Mouse (Mus musculus): ENCODE data around the gene Pou2f3.
A peak's percentile ranks its signal among the peaks of the same experiment; 100 is the strongest.
"Not testable (repeated sequence)": the region's sequence is repeated elsewhere in the genome, so short reads cannot be mapped to it uniquely, and the experiment has no call there.

The Pou2f3 gene

GRCm38 (mm10) chr9:43155960-43156359, 54.2 kb downstream of the Pou2f3 start:
- no peak for DNase-seq (ENCODE audit: low spot score)

GRCm38 (mm10) chr9:43151779-43152178, 58.4 kb downstream of the Pou2f3 start:
- no peak for DNase-seq (ENCODE audit: low spot score)

DNA sequence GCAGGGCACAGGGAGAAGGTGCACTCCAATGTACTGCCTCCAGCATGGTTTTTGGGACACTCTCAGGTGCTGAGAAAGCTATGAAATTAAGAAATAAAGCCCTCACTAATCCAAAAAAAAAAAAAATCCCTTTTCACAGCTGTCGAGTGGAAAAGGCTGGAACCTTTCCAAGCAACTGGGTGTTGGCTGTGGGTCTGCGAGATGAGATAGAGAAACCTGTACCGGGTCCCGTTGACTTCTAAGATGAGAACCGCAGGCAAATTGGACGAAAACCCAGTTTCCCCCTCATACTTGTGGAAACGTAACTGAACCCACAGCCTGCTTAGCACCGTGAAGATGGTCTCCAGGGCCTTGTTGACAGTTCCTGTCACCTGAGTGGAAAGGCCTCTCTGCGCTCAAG, 59.2 kb downstream of the Pou2f3 start:
- DNase-seq (ENCODE audit: low spot score), result no peak

- peak; percentile 29 for DNase-seq (ENCODE audit: low spot score)
Measured at GRCm38 (mm10) chr9:43150075-43150474, 60.1 kb downstream of the Pou2f3 start.

GRCm38 (mm10) chr9:43149498-43149897, 60.7 kb downstream of the Pou2f3 start:
- no peak for DNase-seq (ENCODE audit: low spot score)

DNA sequence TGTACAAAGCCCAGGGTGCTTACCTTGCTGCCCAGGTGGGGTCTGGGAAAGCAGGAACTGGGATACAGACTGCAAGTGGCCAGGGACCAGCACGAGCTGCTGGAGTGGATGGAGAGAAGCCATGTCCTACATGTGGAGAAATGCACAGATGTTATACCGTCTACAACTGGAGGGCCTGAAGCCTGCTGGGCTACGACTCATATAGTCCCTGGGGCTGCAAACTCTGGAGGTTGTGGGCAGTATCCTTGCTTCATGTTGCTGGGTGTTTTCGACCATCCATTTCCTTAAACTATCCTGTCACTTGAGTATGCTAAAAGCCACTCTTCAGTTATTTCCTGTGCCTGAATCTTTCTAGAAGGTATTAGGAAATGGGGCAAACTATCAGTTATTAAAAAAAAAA, 65.0 kb downstream of the Pou2f3 start:
- no peak for DNase-seq (ENCODE audit: low spot score)

DNA sequence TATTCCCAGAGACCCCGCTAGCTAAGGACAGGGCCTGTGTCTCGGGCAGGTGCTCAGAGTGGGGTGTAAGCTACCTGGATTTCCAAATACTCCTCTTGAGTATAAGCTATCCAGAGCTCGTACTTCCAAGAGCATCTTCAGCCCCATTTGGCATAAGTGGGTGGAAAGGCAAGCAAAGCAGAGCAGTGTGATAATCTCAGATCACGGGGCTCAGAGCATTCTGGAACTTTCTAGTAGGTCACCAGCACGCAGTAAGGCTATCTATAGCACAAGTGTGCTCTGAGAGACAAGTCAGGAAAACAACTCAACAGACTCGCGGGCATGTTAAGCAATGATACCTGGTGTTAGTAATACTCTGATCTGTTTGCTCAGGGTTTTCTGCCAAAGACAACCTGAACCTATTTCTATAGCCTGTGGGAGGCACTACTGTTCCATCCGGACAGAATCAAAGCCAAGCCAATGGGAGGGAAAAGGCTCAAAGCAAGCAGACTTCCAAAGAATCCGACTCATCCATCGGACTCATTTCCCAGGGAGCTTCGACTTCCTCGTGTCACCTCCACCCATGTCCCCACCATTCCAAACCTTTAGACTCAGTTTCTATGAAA, 65.9 kb downstream of the Pou2f3 start:
- DNase-seq (ENCODE audit: low spot score), result no peak

DNA sequence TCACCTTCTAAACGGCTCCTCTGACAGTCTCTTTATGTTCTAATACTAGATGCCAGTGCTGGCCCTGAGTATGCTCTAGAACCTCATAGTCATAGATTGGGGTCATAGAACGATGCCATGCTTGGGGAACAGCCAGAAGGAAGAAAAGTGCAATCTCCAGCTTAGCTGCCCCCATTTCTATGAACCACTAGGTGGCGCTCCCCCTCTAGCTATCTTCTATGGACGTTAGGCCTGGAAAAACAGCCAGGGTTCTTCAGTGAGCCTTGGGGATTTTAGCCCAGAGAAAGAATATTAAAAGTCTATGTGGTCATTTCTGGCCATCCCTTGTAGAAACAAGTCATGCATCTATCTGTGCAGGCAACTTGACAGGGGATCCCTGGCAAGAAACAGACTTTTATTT, 68.3 kb downstream of the Pou2f3 start:
- peak; percentile 56 for DNase-seq (ENCODE audit: low spot score)

GRCm38 (mm10) chr9:43133525-43133924, 76.6 kb downstream of the Pou2f3 start:
- no peak for DNase-seq (ENCODE audit: low spot score)

- no peak for DNase-seq (ENCODE audit: low spot score)
Measured at GRCm38 (mm10) chr9:43132380-43132779, 77.8 kb downstream of the Pou2f3 start.

GRCm38 (mm10) chr9:43131940-43132339, 78.2 kb downstream of the Pou2f3 start:
- DNase-seq (ENCODE audit: low spot score), result no peak

DNA sequence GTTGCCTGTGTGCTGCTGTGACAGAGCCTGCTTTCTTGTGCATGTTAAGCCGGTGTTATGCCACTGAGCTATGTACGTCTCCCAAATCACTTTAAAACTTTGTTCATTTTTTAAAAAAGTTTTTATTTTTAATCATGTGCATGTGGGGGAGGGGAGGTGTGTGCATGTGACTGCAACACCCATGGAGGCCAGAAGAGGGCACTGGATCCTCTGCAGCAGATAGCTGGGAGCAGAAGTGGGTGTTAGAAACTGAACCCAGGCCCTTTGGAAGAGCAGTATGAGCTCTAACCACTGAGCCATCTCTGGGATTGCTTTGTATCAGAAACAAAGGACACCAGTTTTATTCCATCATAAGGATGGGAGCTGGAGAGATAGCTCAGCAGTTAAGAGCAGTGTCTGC, 79.5 kb downstream of the Pou2f3 start:
- no peak for DNase-seq (ENCODE audit: low spot score)

DNA sequence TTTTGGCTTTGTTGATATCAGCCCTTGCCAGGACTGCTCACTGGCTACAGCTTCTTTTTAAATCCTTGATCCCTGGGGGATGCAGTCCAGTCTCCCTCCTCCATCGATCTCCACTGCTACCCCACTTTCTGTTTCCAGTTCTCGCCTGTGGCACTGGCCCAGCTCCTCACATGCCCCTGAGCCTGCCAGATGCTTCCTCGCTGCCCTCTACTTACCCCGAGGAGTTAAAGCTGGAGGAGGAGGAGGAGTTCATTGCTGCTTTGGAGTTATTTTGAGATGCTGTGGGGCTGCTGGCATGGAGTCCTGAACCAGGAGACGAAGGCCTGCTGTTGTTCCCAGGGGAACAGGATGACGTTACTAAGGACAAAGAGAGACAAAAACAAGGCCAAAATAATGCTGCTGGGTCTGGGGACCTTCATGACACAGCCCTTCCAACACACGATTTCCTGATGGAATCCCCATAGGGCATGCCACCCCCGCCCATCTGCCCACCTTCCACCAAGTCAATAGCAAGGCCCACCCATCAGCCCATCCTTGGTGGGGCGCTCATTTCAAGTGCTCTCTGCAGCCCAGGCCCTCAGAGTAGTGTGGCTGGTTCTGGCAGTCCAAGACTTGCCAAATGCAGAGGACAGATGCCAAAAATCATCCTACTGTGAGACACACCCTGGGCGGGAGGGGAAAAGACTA, 82.9 kb downstream of the Pou2f3 start:
- DNase-seq (ENCODE audit: low spot score), result peak; percentile 47

- DNase-seq (ENCODE audit: low spot score), result no peak
Measured at GRCm38 (mm10) chr9:43122379-43122778, 87.8 kb downstream of the Pou2f3 start.

DNA sequence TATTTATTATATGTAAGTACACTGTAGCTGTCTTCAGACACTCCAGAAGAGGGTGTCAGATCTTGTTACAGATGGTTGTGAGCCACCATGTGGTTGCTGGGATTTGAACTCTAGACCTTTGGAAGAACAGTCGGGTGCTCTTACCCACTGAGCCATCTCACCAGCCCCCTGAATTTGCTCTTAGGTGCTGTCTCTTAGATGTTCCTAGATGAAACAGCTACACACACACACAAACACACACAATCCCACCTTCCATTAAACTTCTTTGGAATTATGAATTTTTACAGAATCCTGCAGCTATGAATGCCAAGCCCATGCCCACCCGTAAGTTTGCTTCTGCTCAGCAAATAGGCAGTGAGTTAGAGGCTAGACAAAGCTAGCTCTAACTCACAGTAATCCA, 88.2 kb downstream of the Pou2f3 start:
- not testable (repeated sequence) for DNase-seq (ENCODE audit: low spot score)

DNA sequence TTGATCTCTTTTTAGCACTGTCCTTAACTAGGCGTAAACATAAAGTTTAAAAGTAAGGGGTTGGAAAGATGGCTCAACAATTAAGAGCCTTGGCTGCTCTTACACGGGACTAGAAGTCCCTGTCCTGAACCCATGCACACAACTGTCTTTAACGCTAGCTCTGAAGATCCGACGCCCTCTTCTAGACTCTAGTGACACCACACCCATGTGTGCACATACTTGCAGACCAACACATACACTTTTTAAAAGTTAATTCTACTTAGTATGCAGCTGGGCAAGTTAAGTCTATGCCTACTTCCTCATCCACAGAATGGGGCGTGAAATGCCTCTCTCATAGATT, 93.2 kb downstream of the Pou2f3 start:
- no peak for DNase-seq (ENCODE audit: low spot score)

DNA sequence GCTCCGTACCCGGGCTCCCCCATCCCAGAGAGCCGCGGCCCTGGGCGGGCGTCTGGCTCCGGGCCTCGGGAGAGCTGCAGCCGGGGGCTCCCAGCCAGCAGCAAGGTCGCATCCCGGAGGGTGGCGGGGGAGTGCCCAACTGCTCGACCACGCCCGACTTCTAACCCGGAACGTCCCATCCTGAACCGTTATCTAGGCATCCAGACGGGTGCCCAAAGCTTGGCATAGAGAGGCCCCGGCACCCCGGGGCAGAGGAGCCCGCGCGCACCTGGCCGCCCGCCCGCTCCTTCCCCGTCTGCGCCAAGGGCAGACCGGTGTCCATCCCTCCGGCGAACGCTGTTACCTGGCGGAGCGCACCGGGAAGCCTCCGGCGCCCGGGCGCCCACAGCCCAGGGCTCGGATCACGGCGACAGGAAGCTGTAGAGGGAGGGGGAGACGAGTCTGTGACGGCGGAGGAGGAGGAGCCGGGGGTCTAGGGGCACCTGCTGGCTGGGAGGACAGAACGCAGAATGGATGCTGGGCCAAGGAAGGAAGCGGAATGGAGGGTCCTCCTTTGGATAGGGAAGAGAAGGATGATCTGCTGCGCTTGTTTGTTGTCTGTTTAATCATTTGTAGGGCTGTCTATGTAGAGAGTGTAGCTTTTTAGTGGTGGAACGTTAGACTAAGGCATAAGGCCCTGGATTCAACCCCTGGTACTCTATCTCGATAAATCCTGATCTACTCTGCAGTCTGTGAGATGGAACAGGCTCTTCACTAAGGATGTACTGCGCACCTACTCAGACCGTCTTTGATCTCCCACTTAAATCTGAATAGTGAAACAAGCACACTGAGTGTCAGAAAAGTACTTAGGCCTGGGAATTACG, 93.8 kb downstream of the Pou2f3 start, which contains the start of gene Tmem136:
TSS of gene Tmem136 (minus strand) at position 437 of the 863 bp plus-strand sequence.
- peak; percentile 73 for DNase-seq (ENCODE audit: low spot score)

DNA sequence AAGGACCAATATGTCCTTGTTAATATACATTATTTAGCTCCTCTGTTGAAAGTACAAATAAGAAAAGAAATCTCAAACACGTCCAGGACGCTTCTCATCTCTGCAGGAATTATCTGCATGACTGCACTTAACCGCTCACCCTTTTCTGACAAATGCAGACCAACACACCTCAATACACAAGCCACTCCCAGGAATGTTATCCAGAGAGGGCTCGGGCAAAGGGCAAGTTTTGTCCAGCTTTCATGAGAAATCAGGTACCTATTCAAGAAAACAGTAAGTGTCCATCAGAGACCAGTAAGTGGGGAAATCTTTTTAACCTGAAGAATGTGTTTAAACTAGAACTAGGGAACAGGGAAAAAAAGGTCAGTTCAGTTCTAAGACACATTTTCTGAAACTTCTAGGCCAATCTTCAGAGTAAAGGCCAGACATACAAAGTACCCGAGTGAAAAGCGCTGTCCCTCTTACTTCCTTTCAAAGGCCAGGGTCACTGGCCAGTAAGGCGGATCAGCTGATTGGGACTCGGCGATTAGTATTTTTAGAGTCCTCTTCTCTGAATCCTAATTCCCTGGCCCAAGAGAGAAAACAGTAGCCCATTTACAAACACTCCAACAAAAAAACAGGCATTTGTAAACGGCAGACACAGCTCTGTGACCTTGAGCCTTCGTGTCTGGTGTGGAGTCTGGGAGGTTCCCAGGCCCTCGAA, 94.6 kb downstream of the Pou2f3 start:
- no peak for DNase-seq (ENCODE audit: low spot score)

- DNase-seq (ENCODE audit: low spot score), result no peak
Measured at GRCm38 (mm10) chr9:43114833-43115232, 95.3 kb downstream of the Pou2f3 start.

GRCm38 (mm10) chr9:43110286-43110980, 99.7 kb downstream of the Pou2f3 start:
- no peak for DNase-seq (ENCODE audit: low spot score)

DNA sequence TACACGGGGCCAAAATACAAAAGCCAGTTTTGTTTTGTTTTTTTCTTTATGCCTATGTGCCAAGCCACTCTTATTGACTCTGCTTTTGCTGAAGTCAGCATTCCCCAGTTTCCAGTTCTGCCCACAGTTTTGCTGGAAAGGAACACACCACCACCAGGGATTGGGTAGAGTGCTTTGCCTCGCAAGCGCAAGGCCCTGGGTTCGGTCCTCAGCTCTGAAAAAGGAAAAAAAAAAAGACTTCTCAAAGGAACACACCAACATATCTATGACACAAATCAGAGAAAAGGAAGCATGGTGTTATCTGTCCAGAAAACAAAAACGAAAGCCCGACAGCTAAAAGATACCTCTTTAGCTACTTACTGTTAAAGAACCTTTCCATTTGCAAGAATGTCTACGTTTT, 101.0 kb downstream of the Pou2f3 start:
- DNase-seq (ENCODE audit: low spot score), result no peak

DNA sequence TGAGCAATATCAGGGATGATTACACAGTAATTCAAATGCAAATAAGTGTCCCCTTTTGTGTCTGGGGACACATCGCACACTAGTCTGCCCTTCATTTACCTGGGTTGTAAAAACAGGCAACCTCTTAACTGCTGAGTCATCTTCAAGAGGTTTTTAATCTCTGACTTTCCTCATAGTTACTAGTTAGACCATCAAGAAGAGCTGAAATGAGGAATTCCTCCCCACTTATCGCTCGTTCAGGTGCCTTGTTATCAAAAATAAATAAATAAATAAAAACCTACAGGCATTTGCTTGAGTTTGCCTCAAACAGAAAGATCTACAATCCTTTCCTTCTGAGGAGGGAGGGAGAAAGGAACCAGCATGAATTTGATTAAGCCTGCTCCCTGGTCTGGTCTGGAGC, 101.4 kb downstream of the Pou2f3 start:
- no peak for DNase-seq (ENCODE audit: low spot score)

All from ovary, postnatal 36 days (tissue).